Mouse (Mus musculus): Measurements from ENCODE around the gene Smarca5. TPM values are rescaled to one million over a fixed set of nuclear protein-coding genes. Genes with fewer than 3 reads are reported as not detected.
"Not testable (repeated sequence)": the region's sequence is repeated elsewhere in the genome, so short reads cannot be mapped to it uniquely, and the experiment has no call there.

The Smarca5 gene
- 144 and 154 TPM in 2 replicates for polyA plus RNA-seq (2016; fragmentation: Nextera tagmentation; extraction: Ambion mirVana)

DNA sequence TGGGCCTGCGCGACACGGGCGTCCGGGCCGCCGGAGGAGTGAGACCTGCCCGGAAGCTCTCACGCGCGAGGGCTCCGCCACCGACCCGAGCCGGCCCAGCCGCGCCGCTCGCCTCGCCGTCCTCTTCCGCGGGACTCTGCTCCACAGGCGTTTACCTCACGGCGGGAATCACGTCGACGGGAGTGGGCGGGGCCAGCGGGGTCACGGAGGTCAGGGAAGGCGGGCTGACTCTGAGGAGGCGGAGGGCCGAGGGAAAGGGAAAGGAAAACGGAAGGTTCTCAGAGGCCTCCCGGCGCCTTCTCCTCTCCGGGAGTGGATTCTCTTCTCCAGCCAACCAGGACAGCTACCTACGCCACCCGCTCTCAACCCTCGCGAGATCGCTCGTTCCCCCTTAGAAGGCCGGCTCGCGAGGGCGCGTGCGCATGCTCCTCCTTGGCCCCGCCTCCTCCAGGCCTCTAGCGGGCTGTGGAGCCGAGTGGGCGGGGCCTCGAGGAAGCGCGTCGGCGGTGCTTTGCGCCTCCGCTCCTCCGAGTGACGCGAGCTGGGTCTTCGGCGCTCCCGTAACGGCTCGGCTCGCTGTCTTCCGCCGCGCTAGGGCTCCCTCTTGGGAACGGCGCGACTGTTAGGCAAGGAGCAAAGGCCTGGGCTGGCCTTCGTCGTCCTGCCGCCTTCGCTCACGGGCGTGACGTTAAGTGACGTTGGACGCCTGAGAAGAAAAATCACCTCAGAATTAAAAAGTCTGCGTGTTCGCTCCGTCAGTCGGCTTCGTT is at the start of gene Smarca5:
Gene Smarca5 (minus strand): TSS at position 343 of the 770 bp plus-strand sequence.
- H3K27me3 ChIP-seq; H3K4me1 ChIP-seq; H3K9me3 ChIP-seq (replicated peaks): not testable (repeated sequence)
- 3% methylated on average over 84 of the region's 91 CpGs for WGBS
- Histone ChIP-seq H3K4me2 (replicated peaks) (peak within 1 kb of the TSS; percentile 68), H3K36me3 (peaks cover 13% of the 10 kb centered on the region), H3K9ac (peak within 1 kb of the TSS; percentile 96), H3K4me3 (peak within 1 kb of the TSS; percentile 78), H3K27ac (peak within 1 kb of the TSS; percentile 98)
- ATAC-seq (ENCODE audit: low FRiP score): peak; percentile 95

DNA sequence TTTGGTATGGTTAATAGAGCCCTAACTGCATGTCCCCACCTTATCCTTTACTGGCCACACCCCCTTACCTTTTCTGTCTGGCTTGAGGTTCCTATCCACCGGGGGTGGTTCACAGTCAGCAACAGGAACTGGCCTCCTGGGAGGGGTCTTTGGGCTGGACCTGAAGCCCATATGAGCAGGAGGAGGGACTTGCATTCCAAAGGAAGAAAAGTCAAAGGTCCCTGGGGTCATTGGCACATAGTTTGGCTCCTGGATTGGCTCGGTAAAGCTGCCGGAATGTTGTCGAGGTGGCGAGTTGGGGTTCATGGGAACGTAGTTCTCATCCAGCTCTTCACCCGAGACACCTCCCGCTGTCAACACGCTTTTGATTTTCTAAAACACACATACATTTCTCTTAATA is 45.3 kb upstream of the Smarca5 start:
- WGBS: 86% methylated on average over 9 of the region's 9 CpGs
- Histone ChIP-seq H3K4me3 (no peak overlapping the region), H3K36me3 (peaks cover 33% of the 10 kb centered on the region), H3K4me2 (replicated peaks) (no peak overlapping the region), H3K27ac (no peak overlapping the region), H3K9ac (no peak overlapping the region), H3K27me3 (no peaks in the 10 kb centered on the region), H3K4me1 (no peaks in the 10 kb centered on the region), H3K9me3 (replicated peaks) (no peaks in the 10 kb centered on the region)
- ATAC-seq (ENCODE audit: low FRiP score): no peak

DNA sequence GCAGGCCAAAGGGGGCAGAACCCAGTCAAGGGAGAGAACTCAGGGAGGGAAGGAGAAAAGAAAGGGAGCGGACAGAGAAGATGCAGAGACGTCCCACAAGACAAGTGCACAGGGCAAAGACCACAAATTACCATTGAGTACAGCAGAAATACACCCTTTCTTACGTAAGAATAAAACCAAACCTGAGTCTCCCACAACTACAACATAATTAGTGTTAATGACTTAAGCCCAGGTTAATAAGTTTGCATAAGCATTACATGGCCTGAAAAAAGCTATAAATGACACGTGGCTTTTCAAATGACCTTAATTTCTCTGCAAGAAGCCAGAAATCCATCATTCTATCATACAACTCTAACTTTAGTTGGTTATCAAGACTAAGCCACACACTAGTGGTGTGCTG is 44.0 kb upstream of the Smarca5 start:
- H3K4me1 ChIP-seq: no peaks in the 10 kb centered on the region
- H3K27ac ChIP-seq: no peak overlapping the region
- H3K27me3 ChIP-seq: no peaks in the 10 kb centered on the region
- WGBS: 92% methylated on average over 4 of the region's 4 CpGs
- no peaks in the 10 kb centered on the region for H3K9me3 ChIP-seq (replicated peaks)
- H3K36me3 ChIP-seq: peaks cover 27% of the 10 kb centered on the region
- H3K4me3 ChIP-seq: no peak overlapping the region
- no peak overlapping the region for H3K4me2 ChIP-seq (replicated peaks)
- H3K9ac ChIP-seq: no peak overlapping the region
- ATAC-seq (ENCODE audit: low FRiP score): no peak

DNA sequence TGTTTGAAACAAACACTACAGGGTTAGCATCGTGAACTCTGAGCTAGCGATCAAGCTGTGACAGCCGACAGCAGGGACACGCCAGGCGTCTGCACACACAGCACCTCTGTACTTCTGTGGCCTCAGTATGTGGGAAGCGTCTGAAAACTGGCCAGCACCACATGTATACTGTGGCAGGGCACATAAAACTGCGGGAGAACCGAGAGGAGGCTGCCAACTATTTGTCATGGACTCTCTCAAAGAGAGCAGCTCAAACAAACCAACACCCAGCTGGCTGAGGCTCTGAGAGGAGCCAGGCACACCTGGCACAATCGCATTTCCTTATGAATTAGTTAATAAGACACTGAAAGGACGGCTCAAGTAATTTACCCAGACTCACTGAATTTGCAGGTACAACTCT is 42.0 kb upstream of the Smarca5 start:
- H3K9ac ChIP-seq: no peak overlapping the region
- H3K27me3 ChIP-seq: no peaks in the 10 kb centered on the region
- peaks cover 23% of the 10 kb centered on the region for H3K36me3 ChIP-seq
- WGBS: 64% methylated on average over 10 of the region's 10 CpGs
- no peaks in the 10 kb centered on the region for H3K9me3 ChIP-seq (replicated peaks)
- no peak overlapping the region for H3K27ac ChIP-seq
- no peak for ATAC-seq (ENCODE audit: low FRiP score)
- H3K4me2 ChIP-seq (replicated peaks): no peak overlapping the region
- no peaks in the 10 kb centered on the region for H3K4me1 ChIP-seq
- no peak overlapping the region for H3K4me3 ChIP-seq

DNA sequence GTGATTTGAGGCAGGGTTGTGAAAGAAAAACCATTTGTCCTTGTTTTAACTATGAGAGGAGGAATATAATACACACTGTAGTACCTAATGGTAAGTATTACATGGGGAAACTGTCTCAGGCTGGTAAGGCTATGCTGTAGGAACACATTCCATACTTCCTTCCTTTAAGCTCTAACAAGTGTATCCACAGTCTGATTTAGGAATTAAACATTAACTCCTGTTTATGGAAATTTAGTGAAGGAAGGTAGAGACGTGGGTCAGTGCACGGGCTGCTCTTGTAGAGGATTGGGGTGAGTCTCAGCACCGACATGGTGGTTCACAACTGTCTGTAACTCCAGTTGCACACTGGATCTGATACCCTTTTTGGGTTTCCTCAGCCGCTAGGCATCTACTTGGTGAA is 41.0 kb upstream of the Smarca5 start:
- Histone ChIP-seq H3K9me3 (replicated peaks) (no peaks in the 10 kb centered on the region), H3K4me1 (no peaks in the 10 kb centered on the region), H3K4me2 (replicated peaks) (no peak overlapping the region), H3K36me3 (peaks cover 24% of the 10 kb centered on the region), H3K9ac (no peak overlapping the region), H3K27ac (no peak overlapping the region), H3K4me3 (no peak overlapping the region), H3K27me3 (no peaks in the 10 kb centered on the region)
- no peak for ATAC-seq (ENCODE audit: low FRiP score)
- 92% methylated on average over 4 of the region's 4 CpGs for WGBS

DNA sequence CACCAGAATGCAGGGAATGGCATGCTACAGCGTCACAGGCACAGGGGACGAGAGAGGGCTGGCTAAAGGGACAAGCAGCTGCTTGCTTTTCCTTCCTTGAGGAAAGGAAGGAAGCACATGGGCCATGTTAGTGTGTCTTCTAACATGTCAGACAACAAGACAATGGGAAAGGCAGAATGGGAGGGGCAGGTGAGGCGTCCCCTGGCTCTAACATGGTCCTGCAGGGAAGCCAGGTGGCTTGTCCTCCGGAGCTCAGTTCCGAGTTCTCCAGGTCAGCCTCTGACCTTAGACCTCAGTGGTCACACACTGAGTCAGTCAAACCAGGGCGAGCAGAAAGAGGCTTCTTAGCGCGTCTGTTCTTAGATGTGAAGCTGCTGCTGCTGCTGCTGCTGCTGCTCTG is 37.1 kb upstream of the Smarca5 start:
- Histone ChIP-seq H3K4me2 (replicated peaks) (no peak overlapping the region), H3K9me3 (replicated peaks) (no peaks in the 10 kb centered on the region), H3K27ac (no peak overlapping the region), H3K36me3 (peaks cover 23% of the 10 kb centered on the region), H3K4me3 (no peak overlapping the region), H3K27me3 (no peaks in the 10 kb centered on the region), H3K4me1 (no peaks in the 10 kb centered on the region), H3K9ac (no peak overlapping the region)
- WGBS: 72% methylated on average over 8 of the region's 8 CpGs
- no peak for ATAC-seq (ENCODE audit: low FRiP score)

DNA sequence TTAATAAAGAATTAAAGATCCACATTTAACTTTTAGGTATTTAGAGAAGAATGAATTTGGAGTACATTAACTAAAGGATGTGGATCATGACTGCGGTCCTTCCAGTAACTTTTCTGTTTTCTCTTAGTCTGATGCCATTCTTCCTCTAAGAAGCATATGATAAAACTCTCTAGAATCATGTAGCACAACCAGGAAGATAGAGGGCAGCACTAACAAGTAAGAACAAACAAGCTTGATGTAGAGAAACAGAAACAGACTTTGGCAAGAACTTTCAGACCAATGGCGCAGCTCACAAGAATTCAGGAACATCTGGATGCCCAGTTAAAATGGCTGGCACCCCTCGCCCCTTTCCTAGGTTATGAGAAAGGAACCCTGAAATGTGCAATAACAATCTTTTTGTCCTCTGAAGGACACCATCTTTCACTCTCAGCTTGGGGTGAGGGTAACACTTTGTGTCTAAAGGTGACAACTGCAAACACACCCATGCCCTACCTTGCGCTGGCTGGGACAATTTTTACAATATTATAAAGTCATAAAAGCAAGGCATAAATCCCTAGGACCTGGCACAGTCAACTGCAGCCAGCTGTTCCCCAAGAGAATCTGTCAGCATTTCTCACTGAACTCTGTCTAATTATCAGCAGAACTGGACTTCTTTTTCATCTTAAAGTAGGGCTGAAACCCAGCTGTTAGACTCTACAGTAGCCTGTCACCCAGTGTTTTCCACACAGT is 33.6 kb upstream of the Smarca5 start:
- Histone ChIP-seq H3K4me1 (no peaks in the 10 kb centered on the region), H3K9me3 (replicated peaks) (no peaks in the 10 kb centered on the region), H3K4me3 (no peak overlapping the region), H3K9ac (no peak overlapping the region), H3K27me3 (no peaks in the 10 kb centered on the region), H3K36me3 (peaks cover 40% of the 10 kb centered on the region), H3K27ac (no peak overlapping the region), H3K4me2 (replicated peaks) (no peak overlapping the region)
- 90% methylated on average over 4 of the region's 4 CpGs for WGBS
- no peak for ATAC-seq (ENCODE audit: low FRiP score)

DNA sequence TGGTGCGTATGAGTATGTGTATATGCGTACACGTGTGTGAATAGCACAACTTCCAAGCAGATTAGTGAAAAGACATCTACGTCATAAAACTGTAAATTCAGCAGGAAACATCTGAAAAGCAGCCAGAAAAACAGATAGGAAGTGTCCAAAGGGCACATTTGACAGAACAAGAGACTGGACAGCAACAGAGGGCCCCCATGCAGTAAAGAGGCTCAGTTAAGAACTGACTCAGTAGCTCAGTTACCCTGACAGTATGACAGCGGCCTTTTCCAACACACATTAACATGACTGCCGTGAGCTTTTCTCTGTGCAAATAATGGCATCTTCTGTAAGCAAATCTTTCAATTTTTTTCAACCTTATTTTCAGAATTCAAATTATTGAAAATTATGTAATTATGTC is 29.2 kb upstream of the Smarca5 start:
- Histone ChIP-seq H3K27ac (no peak overlapping the region), H3K9me3 (replicated peaks) (no peaks in the 10 kb centered on the region), H3K4me2 (replicated peaks) (no peak overlapping the region), H3K4me1 (no peaks in the 10 kb centered on the region), H3K9ac (no peak overlapping the region), H3K36me3 (peaks cover 40% of the 10 kb centered on the region), H3K27me3 (no peaks in the 10 kb centered on the region), H3K4me3 (no peak overlapping the region)
- no peak for ATAC-seq (ENCODE audit: low FRiP score)
- WGBS: 95% methylated on average over 6 of the region's 6 CpGs

DNA sequence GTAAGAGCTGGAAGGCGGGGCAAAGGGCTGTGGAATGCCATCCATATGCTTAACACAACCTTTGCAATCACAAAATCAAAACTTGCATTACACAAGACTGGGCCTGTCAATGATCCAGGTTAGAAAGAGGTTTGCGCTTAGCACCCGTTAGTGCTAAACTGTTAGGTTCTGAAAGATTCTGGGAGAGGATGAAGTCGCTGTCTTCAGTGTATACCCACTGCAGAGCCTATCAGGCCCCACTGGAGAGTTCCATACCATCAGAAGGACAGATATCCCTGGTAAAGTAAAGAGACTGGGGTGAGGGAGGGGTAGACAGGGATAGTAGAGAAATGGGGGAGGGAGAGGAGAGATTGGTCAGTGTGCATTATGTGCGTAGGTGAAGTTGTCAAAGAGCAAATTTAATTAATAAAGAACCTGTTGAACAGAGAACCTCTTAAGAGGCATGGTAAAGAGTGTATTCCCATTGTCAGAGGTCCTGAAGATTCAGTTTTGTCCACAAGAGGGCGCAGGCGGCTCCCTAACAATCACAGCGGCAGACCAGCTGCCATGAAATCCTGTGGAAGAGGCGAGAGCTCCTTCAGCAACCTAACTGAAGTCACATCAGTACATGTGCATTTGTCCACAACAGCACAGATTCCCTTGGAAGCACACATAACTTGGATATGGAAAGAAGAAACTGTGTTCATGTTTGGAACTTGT is 13.9 kb upstream of the Smarca5 start:
- no peak overlapping the region for H3K27ac ChIP-seq
- no peaks in the 10 kb centered on the region for H3K27me3 ChIP-seq
- no peaks in the 10 kb centered on the region for H3K4me1 ChIP-seq
- no peak overlapping the region for H3K9ac ChIP-seq
- no peak overlapping the region for H3K4me3 ChIP-seq
- no peak overlapping the region for H3K4me2 ChIP-seq (replicated peaks)
- no peaks in the 10 kb centered on the region for H3K9me3 ChIP-seq (replicated peaks)
- whole genome bisulfite sequencing: 31% methylated on average over 9 of the region's 9 CpGs
- no peaks in the 10 kb centered on the region for H3K36me3 ChIP-seq
- ATAC-seq (ENCODE audit: low FRiP score): peak; percentile 68

DNA sequence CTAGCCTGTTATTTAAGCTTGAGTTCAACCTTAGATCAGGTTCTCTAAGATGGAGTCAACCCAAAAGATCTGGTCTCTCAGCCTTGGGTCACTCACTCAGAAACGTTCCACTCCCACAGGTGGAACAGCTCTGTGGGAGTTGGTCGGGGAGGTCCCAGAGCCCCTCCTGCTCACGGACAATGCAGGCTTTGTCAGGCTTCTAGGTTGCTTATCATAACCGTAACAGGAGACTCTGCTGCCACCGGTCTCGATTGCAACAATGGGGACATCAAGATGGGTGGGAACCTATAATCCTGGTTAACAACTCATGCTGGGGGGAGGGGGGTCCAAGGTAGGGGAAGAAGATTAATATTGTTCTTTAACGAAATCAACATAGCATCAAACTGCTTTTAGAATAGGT is 13.1 kb upstream of the Smarca5 start:
- no peak overlapping the region for H3K4me3 ChIP-seq

DNA sequence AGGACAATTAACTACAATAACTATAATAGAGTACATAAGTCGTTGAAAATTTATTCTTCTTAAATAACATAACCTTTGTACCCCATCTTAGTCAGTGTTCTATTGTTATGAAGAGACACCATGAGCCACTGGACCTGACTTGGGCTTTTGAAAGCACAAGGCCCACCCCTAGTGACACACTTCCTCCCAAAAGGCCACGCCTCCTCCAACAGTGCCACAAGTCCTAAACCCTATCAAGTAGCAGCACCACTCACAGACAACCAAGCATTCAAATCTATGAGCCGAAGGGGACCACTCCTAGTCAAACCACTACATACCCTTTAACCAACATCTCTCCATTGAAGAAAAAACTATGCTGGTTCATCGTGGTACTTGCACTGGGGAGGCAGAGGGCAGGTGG is 9.8 kb upstream of the Smarca5 start:
- Histone ChIP-seq H3K4me1 (no peaks in the 10 kb centered on the region), H3K9me3 (replicated peaks) (no peaks in the 10 kb centered on the region), H3K4me2 (replicated peaks) (no peak overlapping the region), H3K9ac (no peak overlapping the region), H3K4me3 (no peak overlapping the region), H3K27me3 (no peaks in the 10 kb centered on the region), H3K36me3 (no peaks in the 10 kb centered on the region), H3K27ac (no peak overlapping the region)
- WGBS: 89% methylated on average over 4 of the region's 4 CpGs
- no peak for ATAC-seq (ENCODE audit: low FRiP score)

More for the DNA sequence above, 13.1 kb upstream of the Smarca5 start:
- Histone ChIP-seq H3K27me3 (no peaks in the 10 kb centered on the region), H3K9ac (no peak overlapping the region), H3K4me1 (no peaks in the 10 kb centered on the region), H3K4me2 (replicated peaks) (no peak overlapping the region), H3K36me3 (no peaks in the 10 kb centered on the region), H3K27ac (no peak overlapping the region), H3K9me3 (replicated peaks) (no peaks in the 10 kb centered on the region)
- 65% methylated on average over 7 of the region's 7 CpGs for WGBS
- no peak for ATAC-seq (ENCODE audit: low FRiP score)

DNA sequence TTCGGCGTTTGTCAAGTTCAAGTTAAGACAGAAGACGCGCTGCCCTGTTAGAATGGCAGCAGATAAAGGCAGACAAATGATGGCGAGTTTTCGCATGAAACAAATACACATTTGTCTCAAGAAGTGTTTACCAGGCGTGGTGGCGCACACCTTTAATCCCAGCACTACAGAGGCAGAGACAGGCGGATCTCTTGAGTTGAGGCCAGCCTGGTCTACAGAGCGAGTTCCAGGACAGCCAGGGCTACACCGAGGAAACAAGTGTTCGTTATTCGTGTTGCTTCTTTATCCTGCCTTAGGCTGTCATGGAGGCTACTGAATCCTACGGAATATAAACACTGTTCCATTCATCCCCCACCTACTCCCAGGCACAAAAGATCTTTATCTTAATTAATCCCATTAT is 635 bp upstream of the Smarca5 start:
- H3K36me3 ChIP-seq: peaks cover 10% of the 10 kb centered on the region
- peaks cover 5% of the 10 kb centered on the region for H3K4me1 ChIP-seq
- ATAC-seq (ENCODE audit: low FRiP score): peak; percentile 62
- peak overlapping the region; percentile 91 for H3K27ac ChIP-seq
- H3K9me3 ChIP-seq (replicated peaks): no peaks in the 10 kb centered on the region
- 14% methylated on average over 14 of the region's 14 CpGs for WGBS
- peak overlapping the region; percentile 65 for H3K9ac ChIP-seq
- peak overlapping the region; percentile 50 for H3K4me2 ChIP-seq (replicated peaks)
- H3K27me3 ChIP-seq: no peaks in the 10 kb centered on the region
- peak overlapping the region; percentile 78 for H3K4me3 ChIP-seq
